Mouse (Mus musculus): ENCODE data around the gene Necab3.

GRCm38 (mm10) chr2:154597399-154597798 lies 38.7 kb upstream of the Necab3 start:
- no peak for TF ChIP-seq GATA2 (IDR thresholded peaks at IDR 0.05; ENCODE audit: borderline replicate concordance, low read depth, low read length)
- no peak for TF ChIP-seq CTCF (IDR thresholded peaks at IDR 0.05; ENCODE audit: low read depth, low read length)
- no peak for TF ChIP-seq GATA1 (IDR thresholded peaks at IDR 0.05; ENCODE audit: borderline replicate concordance, low read length)
